Mouse (Mus musculus) MEL (cell line): ENCODE results near the gene Arrdc1. TPM values are rescaled to one million over a fixed set of nuclear protein-coding genes. Genes with fewer than 3 reads are reported as not detected.
A peak's percentile ranks its signal among the peaks of the same experiment; 100 is the strongest.

ENCODE experiments used
- DNase-seq: peaks from one replicate; pipeline ENCODE4 v3.0.0; 2011; ENCODE audit warnings: low read depth, low spot score
- H3K27ac ChIP-seq: 2 replicates; pipeline ENCODE4 v1.5.1; 2012; ENCODE audit warnings: low read depth, mild to moderate bottlenecking, control low read depth, low read length, moderate library complexity; ENCODE audit not compliant: control insufficient read depth
- H3K27me3 ChIP-seq, 2 experiments: fragments of 150-350 bp in 1 of 2; sonication (generic) in 1 of 2; 2 replicates each; pipeline ENCODE4 v1.6.1; 2012; ENCODE audit warnings: low read length in 2 of 2, mild to moderate bottlenecking in 2 of 2, improper control_type of control experiment in 1 of 2, moderate library complexity in 1 of 2; ENCODE audit not compliant: insufficient read depth in 2 of 2, control insufficient read depth in 1 of 2
- H3K36me3 ChIP-seq, 2 experiments: 2 replicates each; pipeline ENCODE4 v1.6.1; 2012 to 2014; ENCODE audit warnings: low read length in 2 of 2, improper control_type of control experiment in 1 of 2, inconsistent platforms in 1 of 2, mild to moderate bottlenecking in 1 of 2; ENCODE audit not compliant: insufficient read depth in 2 of 2, control insufficient read depth in 1 of 2
- H3K4me1 ChIP-seq, 2 experiments: fragments of 150-350 bp in 1 of 2; sonication (generic) in 1 of 2; 2 replicates each; pipeline ENCODE4 v1.6.1; 2012; ENCODE audit warnings: low read length in 2 of 2, improper control_type of control experiment in 1 of 2, mild to moderate bottlenecking in 1 of 2; ENCODE audit not compliant: insufficient read depth in 2 of 2, control insufficient read depth in 1 of 2
- H3K4me3 ChIP-seq, 2 experiments: fragments of 150-350 bp in 1 of 2; sonication (generic) in 1 of 2; 2 replicates each; pipeline ENCODE4 v1.5.1; 2012; ENCODE audit warnings: low read depth in 2 of 2, low read length in 2 of 2, mild to moderate bottlenecking in 2 of 2, moderate library complexity in 2 of 2, control low read depth in 1 of 2, improper control_type of control experiment in 1 of 2; ENCODE audit not compliant: control insufficient read depth in 1 of 2, insufficient read depth in 1 of 2
- H3K79me2 ChIP-seq: 2 replicates; pipeline ENCODE4 v1.6.1; 2012; ENCODE audit warnings: mild to moderate bottlenecking, low read length, moderate library complexity; ENCODE audit not compliant: control insufficient read depth, poor library complexity, insufficient read depth
- H3K9ac ChIP-seq: 2 replicates; pipeline ENCODE4 v1.6.1; 2012; ENCODE audit warnings: low read depth, mild to moderate bottlenecking, control low read depth, low read length, moderate library complexity; ENCODE audit not compliant: control insufficient read depth, poor library complexity, severe bottlenecking
- H3K9me3 ChIP-seq: fragments of 150-350 bp; sonication (generic); replicated peaks from 2 replicates; pipeline ENCODE4 v1.6.1; 2012; ENCODE audit warnings: mild to moderate bottlenecking, low read length, improper control_type of control experiment, moderate library complexity; ENCODE audit not compliant: insufficient read depth
- BHLHE40 ChIP-seq: IDR thresholded peaks from 2 replicates; pipeline ENCODE4 v1.6.1; 2012; ENCODE audit warnings: low read depth, mild to moderate bottlenecking, inconsistent platforms, low read length, improper control_type of control experiment, borderline replicate concordance
- CHD2 ChIP-seq: IDR thresholded peaks from 2 replicates; pipeline ENCODE4 v1.6.1; 2011; ENCODE audit warnings: low read length, improper control_type of control experiment
- CTCF ChIP-seq, 3 experiments: IDR thresholded peaks in 2 of 3; conservative IDR thresholded peaks in 1 of 3; 2 replicates each; pipeline ENCODE4 v1.5.1; 2011 to 2012; ENCODE audit warnings: low read length in 3 of 3, low read depth in 2 of 3, mild to moderate bottlenecking in 2 of 3, improper control_type of control experiment in 1 of 3, inconsistent platforms in 1 of 3, mixed read lengths in 1 of 3, moderate library complexity in 1 of 3; ENCODE audit not compliant: control insufficient read depth in 1 of 3, insufficient read depth in 1 of 3, poor library complexity in 1 of 3, severe bottlenecking in 1 of 3
- ELF1 ChIP-seq: IDR thresholded peaks from 2 replicates; pipeline ENCODE4 v1.6.1; 2014; ENCODE audit warnings: low read depth, mild to moderate bottlenecking, inconsistent platforms, low read length, improper control_type of control experiment, moderate library complexity
- HCFC1 ChIP-seq: IDR thresholded peaks from 2 replicates; pipeline ENCODE4 v1.6.1; 2012; ENCODE audit warnings: low read depth, mild to moderate bottlenecking, inconsistent platforms, low read length, improper control_type of control experiment, moderate library complexity
- JUND ChIP-seq: IDR thresholded peaks from 2 replicates; pipeline ENCODE4 v1.6.1; 2011; ENCODE audit warnings: low read depth, mild to moderate bottlenecking, improper control_type of control experiment, low read length
- KAT2A ChIP-seq: conservative IDR thresholded peaks from 2 replicates; pipeline ENCODE4 v1.6.1; 2012; ENCODE audit warnings: low read depth, low read length, improper control_type of control experiment, inconsistent platforms
- MAX ChIP-seq: IDR thresholded peaks from 2 replicates; pipeline ENCODE4 v1.6.1; 2011; ENCODE audit warnings: low read length, improper control_type of control experiment
- MXI1 ChIP-seq: IDR thresholded peaks from 2 replicates; pipeline ENCODE4 v1.6.1; 2011; ENCODE audit warnings: mild to moderate bottlenecking, low read depth, low read length, improper control_type of control experiment
- MYB ChIP-seq: IDR thresholded peaks from 2 replicates; pipeline ENCODE4 v1.6.1; 2011; ENCODE audit warnings: mild to moderate bottlenecking, low read depth, low read length, improper control_type of control experiment
- MYC ChIP-seq: IDR thresholded peaks from 2 replicates; pipeline ENCODE4 v1.6.1; 2011; ENCODE audit warnings: low read depth, mild to moderate bottlenecking, low read length, improper control_type of control experiment, moderate library complexity
- RAD21 ChIP-seq: IDR thresholded peaks from 2 replicates; pipeline ENCODE4 v1.6.1; 2011; ENCODE audit warnings: mild to moderate bottlenecking, low read depth, low read length, improper control_type of control experiment
- RCOR1 ChIP-seq: IDR thresholded peaks from 2 replicates; pipeline ENCODE4 v1.6.1; 2012; ENCODE audit warnings: low read depth, mild to moderate bottlenecking, inconsistent platforms, low read length, improper control_type of control experiment
- SIN3A ChIP-seq: IDR thresholded peaks from 2 replicates; pipeline ENCODE4 v1.6.1; 2012; ENCODE audit warnings: low read length, improper control_type of control experiment, inconsistent platforms
- SMC3 ChIP-seq: IDR thresholded peaks from 2 replicates; pipeline ENCODE4 v1.6.1; 2011; ENCODE audit warnings: low read depth, low read length, improper control_type of control experiment
- TAL1 ChIP-seq: IDR thresholded peaks from 2 replicates; pipeline ENCODE4 v1.6.1; 2012; ENCODE audit warnings: mild to moderate bottlenecking, inconsistent platforms, low read length, moderate library complexity, mixed read lengths
- TCF12 ChIP-seq: IDR thresholded peaks from 2 replicates; pipeline ENCODE4 v1.6.1; 2014; ENCODE audit warnings: low read depth, mild to moderate bottlenecking, inconsistent platforms, low read length, improper control_type of control experiment, moderate library complexity
- UBTF ChIP-seq: IDR thresholded peaks from 2 replicates; pipeline ENCODE4 v1.6.1; 2012; ENCODE audit warnings: low read depth, mild to moderate bottlenecking, inconsistent platforms, low read length, improper control_type of control experiment, moderate library complexity, borderline replicate concordance; ENCODE audit not compliant: insufficient read depth
- USF1 ChIP-seq: IDR thresholded peaks from 2 replicates; pipeline ENCODE4 v1.6.1; 2014; ENCODE audit warnings: low read depth, mild to moderate bottlenecking, inconsistent platforms, low read length, improper control_type of control experiment, moderate library complexity
- USF2 ChIP-seq, 2 experiments: IDR thresholded peaks; 2 replicates each; pipeline ENCODE4 v1.6.1; 2011 to 2012; ENCODE audit warnings: improper control_type of control experiment in 2 of 2, low read length in 2 of 2, borderline replicate concordance in 1 of 2, inconsistent platforms in 1 of 2, low read depth in 1 of 2, mild to moderate bottlenecking in 1 of 2; ENCODE audit not compliant: insufficient read depth in 1 of 2
- ZC3H11A ChIP-seq: IDR thresholded peaks from 2 replicates; pipeline ENCODE4 v1.6.1; 2012; ENCODE audit warnings: low read depth, mild to moderate bottlenecking, inconsistent platforms, low read length, improper control_type of control experiment
- ZMIZ1 ChIP-seq: IDR thresholded peaks from 2 replicates; pipeline ENCODE4 v1.6.1; 2012; ENCODE audit warnings: low read depth, mild to moderate bottlenecking, inconsistent platforms, low read length, improper control_type of control experiment, moderate library complexity
- ZNF384 ChIP-seq: IDR thresholded peaks from 2 replicates; pipeline ENCODE4 v1.6.1; 2012; ENCODE audit warnings: low read depth, mild to moderate bottlenecking, inconsistent platforms, low read length, improper control_type of control experiment
- polyA plus RNA-seq, 2 experiments: library from polyadenylated mRNA; stranded (reverse) in 1 of 2; unstranded in 1 of 2; fragments of >175 nt in 1 of 2; fragments of >200 nt in 1 of 2; gene quantifications; 2 replicates each; pipeline versions ENCODE4 v1.2.1 to v1.2.4; 2012; ENCODE audit warnings: low replicate concordance in 2 of 2, low read depth in 1 of 2; ENCODE audit not compliant: insufficient read length in 2 of 2, insufficient read depth in 1 of 2, missing spikeins in 1 of 2
- total RNA-seq: library from RNA; depleted of rRNA; stranded (reverse); fragments of 300-350 nt; gene quantifications from 2 replicates; pipeline ENCODE4 v1.2.3, GENCODE M21; 2012

Gene Arrdc1
- total and polyA plus RNA-seq, 3 experiments: 20.2 to 49.0 TPM; not detected in 1

DNA sequence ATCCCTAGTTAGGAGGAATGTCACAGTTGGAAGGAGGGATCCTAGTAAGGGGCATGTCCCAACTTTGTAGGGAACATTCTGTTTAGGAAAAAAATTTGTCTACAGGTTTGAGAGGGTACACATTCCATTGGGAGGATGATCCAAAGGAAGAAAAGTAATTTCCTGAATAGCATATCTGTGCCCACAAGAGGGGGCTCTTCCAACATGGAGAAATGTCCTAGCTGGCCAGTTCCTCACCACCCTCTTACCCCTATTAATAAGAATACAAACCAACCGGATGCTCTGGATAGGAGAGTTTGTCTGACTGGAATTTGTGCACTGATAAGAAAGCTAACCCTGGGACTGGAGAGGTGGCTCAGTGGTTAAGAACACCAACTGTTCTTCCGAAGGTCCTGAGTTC lies 11.5 kb downstream of the Arrdc1 start:
- Histone ChIP-seq H3K79me2 (peaks cover 11% of the 10 kb centered on the region), H3K4me1 (peaks cover 6 to 16% of the 10 kb centered on the region in 2 experiments), H3K9ac (no peak overlapping the region), H3K4me3 (no peak overlapping the region), H3K9me3 (no peaks in the 10 kb centered on the region)
- peak; percentile 58 for DNase-seq
- TF ChIP-seq UBTF (no peak), BHLHE40 (no peak), RAD21 (peak; percentile 69), ELF1 (no peak), JUND (no peak), SMC3 (peak; percentile 64), CTCF (IDR thresholded peaks at IDR 0.05 in 2 of 3, conservative IDR thresholded peaks at IDR 0.05 in 1 of 3; ENCODE audit: control insufficient read depth in 1 of 3, insufficient read depth in 1 of 3, low read depth in 2 of 3, low read length in 3 of 3, poor library complexity in 1 of 3, severe bottlenecking in 1 of 3) (peak; percentile 38 to 72 (median 56)), KAT2A (no peak), ZC3H11A (peak; percentile 34; the same call in 1 of the 2 replicates)
- TF ChIP-seq, all 39 proteins: peak for 4
- peaks cover 0 to 19% of the 10 kb centered on the region in 2 experiments; a peak in 2 of 4 replicates for H3K36me3 ChIP-seq
- H3K27ac ChIP-seq: no peak overlapping the region
- no peaks in the 10 kb centered on the region for H3K27me3 ChIP-seq

DNA sequence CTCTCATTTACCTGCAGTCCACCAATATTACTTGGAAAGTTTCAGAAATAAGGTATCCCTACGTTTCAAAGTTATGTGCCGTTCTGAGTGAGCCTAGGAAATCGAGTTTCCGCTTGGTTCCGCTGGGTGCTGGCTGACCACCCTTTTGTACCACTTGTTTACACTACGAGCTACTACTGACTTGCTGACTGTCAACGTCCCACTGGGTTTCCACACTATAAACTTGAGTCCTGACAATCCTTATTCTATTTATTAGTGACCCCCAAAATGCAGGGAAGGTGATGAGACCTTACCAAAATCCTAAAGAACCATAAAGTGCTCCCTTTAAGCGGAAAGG lies 15.2 kb downstream of the Arrdc1 start:
- peak; percentile 85 for TF ChIP-seq SIN3A
- TF ChIP-seq ZC3H11A: no peak
- TF ChIP-seq, all 39 proteins: peak for 1
- H3K36me3 ChIP-seq: peaks cover 0 to 16% of the 10 kb centered on the region in 2 experiments; a peak in 3 of 4 replicates
- H3K4me3 ChIP-seq: peak overlapping the region; percentile 69 to 98
- peak overlapping the region; percentile 94 for H3K9ac ChIP-seq
- no peaks in the 10 kb centered on the region for H3K27me3 ChIP-seq
- peaks cover 0 to 6% of the 10 kb centered on the region in 2 experiments; a peak in 2 of 4 replicates for H3K4me1 ChIP-seq
- peak overlapping the region; percentile 91 for H3K27ac ChIP-seq
- DNase-seq: no peak
- H3K79me2 ChIP-seq: peaks cover 39% of the 10 kb centered on the region
- no peaks in the 10 kb centered on the region for H3K9me3 ChIP-seq

DNA sequence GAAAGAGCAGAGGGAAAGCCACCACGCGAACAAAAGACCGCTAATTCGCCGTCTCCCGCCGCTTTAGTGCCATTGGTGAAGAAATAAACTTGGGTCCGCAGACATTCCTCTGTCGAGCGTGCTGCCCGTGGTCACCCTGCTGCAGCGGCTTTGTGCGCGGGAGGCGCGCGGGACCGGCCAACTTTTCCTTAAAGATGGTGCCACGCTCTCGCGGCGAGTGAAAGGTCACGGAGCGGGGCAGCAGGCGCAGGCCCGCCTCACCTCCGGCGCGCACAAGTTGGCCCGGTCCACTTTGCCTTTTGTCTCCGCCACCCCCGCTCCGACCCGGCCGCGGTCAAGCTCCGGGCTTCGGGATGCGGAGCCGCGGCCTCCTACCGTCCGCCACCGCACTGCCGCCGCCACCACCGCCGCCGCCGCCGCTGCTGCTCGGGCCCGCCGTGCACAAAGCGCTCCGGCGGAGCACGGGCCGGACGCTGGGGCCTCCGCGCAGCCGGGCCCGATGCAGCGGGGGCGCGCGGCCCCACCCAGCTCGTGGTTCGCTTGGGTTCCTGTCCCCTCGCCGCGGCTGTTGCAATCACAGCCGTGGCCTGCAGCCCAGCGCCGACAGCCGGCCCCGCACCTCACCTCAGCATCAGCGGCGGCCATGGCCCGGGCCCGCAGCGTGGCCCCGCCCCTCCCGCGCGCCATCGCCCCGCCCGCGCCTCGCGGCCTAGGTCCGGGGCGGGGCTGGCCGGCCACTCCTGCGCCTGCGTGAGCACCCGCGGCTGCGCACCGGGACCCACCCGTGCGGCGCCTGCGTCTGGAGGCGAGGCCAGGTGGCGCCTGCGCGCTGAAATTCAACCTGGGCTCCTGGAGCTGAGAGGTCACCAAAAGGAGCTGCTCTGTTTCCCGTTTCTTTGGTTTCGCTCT lies 15.9 kb downstream of the Arrdc1 start, which contains the start of gene Ehmt1:
Gene Ehmt1 (minus strand): TSS at position 685 of the 909 bp plus-strand sequence.
- peak; percentile 94 for DNase-seq
- peak within 1 kb of the TSS; percentile 96 for H3K9ac ChIP-seq
- TF ChIP-seq ZMIZ1: peak; percentile 97
- TF ChIP-seq MYC: 0 out of 2 replicates have a peak, but pooled peaks have one; percentile 61
- TF ChIP-seq TAL1: no peak
- no peak for TF ChIP-seq MYB
- TF ChIP-seq MAX: no peak
- TF ChIP-seq ZNF384: no peak
- TF ChIP-seq CTCF (IDR thresholded peaks at IDR 0.05 in 2 of 3, conservative IDR thresholded peaks at IDR 0.05 in 1 of 3; ENCODE audit: control insufficient read depth in 1 of 3, insufficient read depth in 1 of 3, low read depth in 2 of 3, low read length in 3 of 3, poor library complexity in 1 of 3, severe bottlenecking in 1 of 3): no peak
- 0 out of 2 replicates have a peak, but pooled peaks have one; percentile 69 for TF ChIP-seq UBTF
- TF ChIP-seq USF1: 0 out of 2 replicates have a peak, but pooled peaks have one; percentile 14
- TF ChIP-seq TCF12: peak; percentile 84
- TF ChIP-seq RCOR1: no peak
- no peak for TF ChIP-seq CHD2
- TF ChIP-seq HCFC1: peak; percentile 83
- no peak for TF ChIP-seq USF2 (IDR thresholded peaks at IDR 0.05; ENCODE audit: borderline replicate concordance in 1 of 2, insufficient read depth in 1 of 2, low read depth in 1 of 2, low read length in 2 of 2)
- TF ChIP-seq MXI1: peak; percentile 50; the same call in 1 of the 2 replicates

More for the DNA sequence above, 15.9 kb downstream of the Arrdc1 start, which contains the start of gene Ehmt1:
- peaks cover 44% of the 10 kb centered on the region for H3K79me2 ChIP-seq
- peaks cover 0 to 16% of the 10 kb centered on the region in 2 experiments; a peak in 3 of 4 replicates for H3K36me3 ChIP-seq
- H3K27ac ChIP-seq: peak within 1 kb of the TSS; percentile 91
- peaks cover 0 to 6% of the 10 kb centered on the region in 2 experiments; a peak in 2 of 4 replicates for H3K4me1 ChIP-seq
- no peaks in the 10 kb centered on the region for H3K27me3 ChIP-seq
- no peaks in the 10 kb centered on the region for H3K9me3 ChIP-seq
- peak within 1 kb of the TSS; percentile 92 to 98 for H3K4me3 ChIP-seq
